Mouse (Mus musculus): ENCODE results near the gene Zfx. TPM values are rescaled to one million over a fixed set of nuclear protein-coding genes. Genes with fewer than 3 reads are reported as not detected.

Zfx gene
- polyA plus RNA-seq, 1 experiment from 2014 or later: 25.0 TPM

DNA sequence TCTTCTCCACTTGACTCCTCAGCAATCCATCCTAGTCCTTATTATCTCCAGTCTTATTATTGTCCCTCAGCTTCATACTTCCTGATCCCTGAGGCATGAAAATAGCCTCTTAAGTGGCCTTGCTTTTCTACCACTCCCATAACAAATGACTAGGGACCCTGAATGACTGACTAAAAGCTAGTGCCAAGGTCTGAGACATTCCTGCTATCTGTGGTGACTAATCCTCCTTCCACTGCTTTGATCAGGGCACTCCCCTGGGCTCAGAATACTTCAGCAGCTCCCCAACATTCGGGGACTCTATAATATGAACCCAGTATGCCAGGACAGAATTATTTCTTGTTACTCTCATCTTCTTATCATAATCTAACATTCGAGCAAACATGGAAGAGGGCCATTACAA lies 17.5 kb downstream of the Zfx start:
- Histone ChIP-seq H3K36me3 (ENCODE audit: control insufficient read depth, insufficient read depth, low read length) (no peaks in the 10 kb centered on the region), H3K27ac (ENCODE audit: low read depth, low read length) (no peak overlapping the region), H3K4me1 (ENCODE audit: control insufficient read depth, insufficient read depth, low read length) (no peaks in the 10 kb centered on the region), H3K27me3 (ENCODE audit: control insufficient read depth, insufficient read depth, low read length) (0 out of 2 replicates have a peak, but pooled peaks cover 4% of the 10 kb centered on the region), H3K4me3 (ENCODE audit: low read depth, low read length) (no peak overlapping the region), H3K9me3 (ENCODE audit: control insufficient read depth, low read length) (no peaks in the 10 kb centered on the region), H3K9ac (replicated peaks; ENCODE audit: low read depth, low read length) (no peak overlapping the region), H3K4me2 (ENCODE audit: low read depth, low read length) (no peak overlapping the region)
- WGBS: 68% methylated on average over 2 of the region's 2 CpGs
- no peak for ATAC-seq (ENCODE audit: low read depth)

- H3K9ac ChIP-seq (replicated peaks; ENCODE audit: low read depth, low read length): no peak overlapping the region
- no peaks in the 10 kb centered on the region for H3K4me1 ChIP-seq (ENCODE audit: control insufficient read depth, insufficient read depth, low read length)
- 0 out of 2 replicates have a peak, but pooled peaks cover 4% of the 10 kb centered on the region for H3K27me3 ChIP-seq (ENCODE audit: control insufficient read depth, insufficient read depth, low read length)
- no peaks in the 10 kb centered on the region for H3K9me3 ChIP-seq (ENCODE audit: control insufficient read depth, low read length)
- ATAC-seq (ENCODE audit: low read depth): no peak
- no peak overlapping the region for H3K4me3 ChIP-seq (ENCODE audit: low read depth, low read length)
- no peak overlapping the region for H3K4me2 ChIP-seq (ENCODE audit: low read depth, low read length)
- H3K27ac ChIP-seq (ENCODE audit: low read depth, low read length): no peak overlapping the region
- no peaks in the 10 kb centered on the region for H3K36me3 ChIP-seq (ENCODE audit: control insufficient read depth, insufficient read depth, low read length)
Measured at GRCm38 (mm10) chrX:94102938-94103337, 20.6 kb downstream of the Zfx start.

DNA sequence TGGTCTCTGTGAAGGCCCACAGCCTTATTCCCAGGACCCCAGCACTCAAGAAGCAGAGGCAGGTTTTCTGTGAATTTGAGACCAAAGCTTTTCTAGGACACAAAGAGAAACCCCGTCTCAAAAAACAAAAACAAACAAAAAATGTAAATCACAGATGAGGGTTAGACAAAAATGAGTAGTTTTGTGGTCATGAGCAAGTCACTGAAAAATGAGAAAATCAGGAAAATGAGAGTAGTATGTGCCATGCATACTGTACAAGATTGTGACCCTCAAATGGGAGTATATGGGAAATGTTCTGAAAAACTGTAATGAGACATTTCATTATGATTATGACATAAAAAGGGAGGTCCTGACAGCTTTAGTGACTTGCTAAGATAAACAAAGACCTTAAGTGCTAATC lies 22.9 kb downstream of the Zfx start:
- no peaks in the 10 kb centered on the region for H3K9me3 ChIP-seq (ENCODE audit: control insufficient read depth, low read length)
- H3K27me3 ChIP-seq (ENCODE audit: control insufficient read depth, insufficient read depth, low read length): no peaks in the 10 kb centered on the region
- H3K4me1 ChIP-seq (ENCODE audit: control insufficient read depth, insufficient read depth, low read length): no peaks in the 10 kb centered on the region
- no peak overlapping the region for H3K9ac ChIP-seq (replicated peaks; ENCODE audit: low read depth, low read length)
- H3K27ac ChIP-seq (ENCODE audit: low read depth, low read length): no peak overlapping the region
- no peak for ATAC-seq (ENCODE audit: low read depth)
- H3K36me3 ChIP-seq (ENCODE audit: control insufficient read depth, insufficient read depth, low read length): no peaks in the 10 kb centered on the region
- WGBS: 93% methylated on average over 1 of the region's 1 CpGs
- H3K4me3 ChIP-seq (ENCODE audit: low read depth, low read length): no peak overlapping the region
- H3K4me2 ChIP-seq (ENCODE audit: low read depth, low read length): no peak overlapping the region

DNA sequence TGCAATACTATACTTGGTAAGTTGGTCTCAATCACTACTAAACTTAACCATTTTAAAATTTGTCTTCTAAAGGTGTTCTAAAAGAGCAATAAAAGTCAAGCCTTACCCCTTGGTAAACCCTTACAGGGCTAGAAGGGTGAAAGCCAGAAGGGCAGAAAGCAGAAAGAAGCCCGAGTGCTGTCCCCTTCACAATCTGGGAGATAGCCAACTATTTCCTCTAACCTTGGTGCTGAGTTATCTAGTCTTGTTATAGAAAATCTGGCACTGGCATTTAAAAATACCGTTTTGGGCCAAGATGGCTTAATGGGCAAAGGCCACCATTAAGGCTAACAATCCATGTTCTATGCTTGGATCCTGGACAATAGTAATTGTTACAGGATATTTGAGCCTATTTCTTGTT lies 32.5 kb downstream of the Zfx start:
- no peak overlapping the region for H3K4me3 ChIP-seq (ENCODE audit: low read depth, low read length)
- no peaks in the 10 kb centered on the region for H3K9me3 ChIP-seq (ENCODE audit: control insufficient read depth, low read length)
- H3K36me3 ChIP-seq (ENCODE audit: control insufficient read depth, insufficient read depth, low read length): no peaks in the 10 kb centered on the region
- no peak for ATAC-seq (ENCODE audit: low read depth)
- H3K27me3 ChIP-seq (ENCODE audit: control insufficient read depth, insufficient read depth, low read length): no peaks in the 10 kb centered on the region
- no peak overlapping the region for H3K4me2 ChIP-seq (ENCODE audit: low read depth, low read length)
- H3K27ac ChIP-seq (ENCODE audit: low read depth, low read length): no peak overlapping the region
- no peaks in the 10 kb centered on the region for H3K4me1 ChIP-seq (ENCODE audit: control insufficient read depth, insufficient read depth, low read length)
- 94% methylated on average over 2 of the region's 2 CpGs for WGBS
- H3K9ac ChIP-seq (replicated peaks; ENCODE audit: low read depth, low read length): no peak overlapping the region

- H3K36me3 ChIP-seq (ENCODE audit: control insufficient read depth, insufficient read depth, low read length): no peaks in the 10 kb centered on the region
- H3K27ac ChIP-seq (ENCODE audit: low read depth, low read length): no peak overlapping the region
- no peaks in the 10 kb centered on the region for H3K4me1 ChIP-seq (ENCODE audit: control insufficient read depth, insufficient read depth, low read length)
- H3K4me3 ChIP-seq (ENCODE audit: low read depth, low read length): no peak overlapping the region
- no peaks in the 10 kb centered on the region for H3K9me3 ChIP-seq (ENCODE audit: control insufficient read depth, low read length)
- H3K9ac ChIP-seq (replicated peaks; ENCODE audit: low read depth, low read length): no peak overlapping the region
- no peak for ATAC-seq (ENCODE audit: low read depth)
- WGBS: 63% methylated on average over 6 of the region's 6 CpGs
- H3K4me2 ChIP-seq (ENCODE audit: low read depth, low read length): no peak overlapping the region
- H3K27me3 ChIP-seq (ENCODE audit: control insufficient read depth, insufficient read depth, low read length): no peaks in the 10 kb centered on the region; the same call in 1 of the 2 replicates
Measured at GRCm38 (mm10) chrX:94061246-94061645, 62.3 kb downstream of the Zfx start.

- Histone ChIP-seq H3K36me3 (ENCODE audit: control insufficient read depth, insufficient read depth, low read length) (no peaks in the 10 kb centered on the region), H3K27ac (ENCODE audit: low read depth, low read length) (no peak overlapping the region), H3K9me3 (ENCODE audit: control insufficient read depth, low read length) (no peaks in the 10 kb centered on the region), H3K4me2 (ENCODE audit: low read depth, low read length) (no peak overlapping the region), H3K9ac (replicated peaks; ENCODE audit: low read depth, low read length) (no peak overlapping the region), H3K4me1 (ENCODE audit: control insufficient read depth, insufficient read depth, low read length) (no peaks in the 10 kb centered on the region), H3K4me3 (ENCODE audit: low read depth, low read length) (no peak overlapping the region), H3K27me3 (ENCODE audit: control insufficient read depth, insufficient read depth, low read length) (no peaks in the 10 kb centered on the region)
- no peak for ATAC-seq (ENCODE audit: low read depth)
- 75% methylated on average over 8 of the region's 8 CpGs for WGBS
Measured at GRCm38 (mm10) chrX:94060751-94061150, 62.8 kb downstream of the Zfx start.

- Histone ChIP-seq H3K4me1 (ENCODE audit: control insufficient read depth, insufficient read depth, low read length) (no peaks in the 10 kb centered on the region), H3K27me3 (ENCODE audit: control insufficient read depth, insufficient read depth, low read length) (peaks cover 2% of the 10 kb centered on the region; the same call in 1 of the 2 replicates), H3K27ac (ENCODE audit: low read depth, low read length) (no peak overlapping the region), H3K36me3 (ENCODE audit: control insufficient read depth, insufficient read depth, low read length) (no peaks in the 10 kb centered on the region), H3K4me3 (ENCODE audit: low read depth, low read length) (no peak overlapping the region), H3K4me2 (ENCODE audit: low read depth, low read length) (no peak overlapping the region), H3K9ac (replicated peaks; ENCODE audit: low read depth, low read length) (no peak overlapping the region), H3K9me3 (ENCODE audit: control insufficient read depth, low read length) (no peaks in the 10 kb centered on the region)
- WGBS: 47% methylated on average over 6 of the region's 6 CpGs
- no peak for ATAC-seq (ENCODE audit: low read depth)
Measured at GRCm38 (mm10) chrX:94058748-94059147, 64.8 kb downstream of the Zfx start.

DNA sequence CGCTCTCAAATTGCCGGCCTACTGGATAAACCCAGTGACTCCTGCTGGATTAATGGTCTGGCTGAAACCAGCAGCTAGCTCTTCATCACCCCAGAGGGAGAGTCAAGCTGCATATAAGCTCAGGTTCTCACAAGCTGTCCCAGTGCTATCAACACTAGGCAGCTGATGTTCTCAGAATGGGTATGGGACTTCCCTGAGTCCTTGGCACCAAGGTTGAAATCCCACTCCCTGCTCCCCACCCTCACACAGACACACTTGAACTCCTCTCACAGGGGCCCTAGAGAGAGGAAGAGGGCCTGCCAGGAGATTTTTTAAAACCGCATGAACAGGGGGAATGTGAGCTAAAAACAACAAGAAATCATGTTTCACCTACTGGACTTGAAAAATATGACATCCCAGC lies 74.5 kb downstream of the Zfx start:
- H3K4me2 ChIP-seq (ENCODE audit: low read depth, low read length): no peak overlapping the region
- no peaks in the 10 kb centered on the region for H3K4me1 ChIP-seq (ENCODE audit: control insufficient read depth, insufficient read depth, low read length)
- H3K4me3 ChIP-seq (ENCODE audit: low read depth, low read length): no peak overlapping the region
- no peak overlapping the region for H3K9ac ChIP-seq (replicated peaks; ENCODE audit: low read depth, low read length)
- WGBS: 69% methylated on average over 3 of the region's 3 CpGs
- no peak for ATAC-seq (ENCODE audit: low read depth)
- H3K27me3 ChIP-seq (ENCODE audit: control insufficient read depth, insufficient read depth, low read length): no peaks in the 10 kb centered on the region
- no peaks in the 10 kb centered on the region for H3K9me3 ChIP-seq (ENCODE audit: control insufficient read depth, low read length)
- no peak overlapping the region for H3K27ac ChIP-seq (ENCODE audit: low read depth, low read length)
- H3K36me3 ChIP-seq (ENCODE audit: control insufficient read depth, insufficient read depth, low read length): no peaks in the 10 kb centered on the region

DNA sequence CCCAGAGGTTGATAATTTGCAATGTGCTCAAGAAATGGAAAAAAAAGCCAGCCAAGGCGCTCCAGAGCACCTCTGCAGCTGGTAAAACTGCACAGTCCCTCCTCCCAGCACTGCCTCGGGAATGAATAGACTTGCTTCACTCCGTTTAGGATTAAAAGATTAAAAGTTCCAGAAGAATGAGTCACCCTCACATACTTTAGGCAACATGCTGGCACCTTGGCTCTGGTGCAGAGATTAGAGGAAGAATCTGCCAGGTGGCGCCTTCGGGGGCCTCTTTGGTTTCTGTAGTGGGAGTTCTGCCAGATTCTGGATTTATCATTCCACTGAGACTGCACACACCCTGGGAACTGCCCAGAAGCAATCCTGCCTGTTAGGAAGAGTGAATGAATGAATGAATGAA lies 75.5 kb downstream of the Zfx start:
- H3K4me1 ChIP-seq (ENCODE audit: control insufficient read depth, insufficient read depth, low read length): no peaks in the 10 kb centered on the region
- no peak overlapping the region for H3K4me3 ChIP-seq (ENCODE audit: low read depth, low read length)
- 55% methylated on average over 5 of the region's 5 CpGs for WGBS
- no peaks in the 10 kb centered on the region for H3K27me3 ChIP-seq (ENCODE audit: control insufficient read depth, insufficient read depth, low read length)
- H3K27ac ChIP-seq (ENCODE audit: low read depth, low read length): no peak overlapping the region
- no peak overlapping the region for H3K9ac ChIP-seq (replicated peaks; ENCODE audit: low read depth, low read length)
- H3K36me3 ChIP-seq (ENCODE audit: control insufficient read depth, insufficient read depth, low read length): no peaks in the 10 kb centered on the region
- no peak for ATAC-seq (ENCODE audit: low read depth)
- no peak overlapping the region for H3K4me2 ChIP-seq (ENCODE audit: low read depth, low read length)
- H3K9me3 ChIP-seq (ENCODE audit: control insufficient read depth, low read length): no peaks in the 10 kb centered on the region

DNA sequence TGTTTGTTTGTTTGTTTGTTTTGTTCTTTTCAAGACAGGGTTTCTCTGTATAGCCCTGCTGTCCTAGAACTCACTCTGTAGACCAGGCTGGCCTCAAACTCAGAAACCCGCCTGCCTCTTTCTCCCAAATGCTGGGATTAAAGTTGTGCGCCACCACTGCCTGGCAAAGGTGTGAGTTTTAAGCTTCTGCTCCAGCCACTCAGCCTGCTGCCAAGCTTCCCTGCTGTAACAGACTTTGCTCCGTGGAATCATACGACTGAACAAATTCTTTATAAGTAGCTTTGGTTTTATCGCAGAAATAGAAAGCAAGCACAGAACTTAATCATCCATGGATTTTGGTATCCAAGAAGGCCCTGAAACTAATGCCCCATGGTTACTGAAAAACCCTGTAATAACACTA lies 76.1 kb downstream of the Zfx start:
- Histone ChIP-seq H3K27ac (ENCODE audit: low read depth, low read length) (no peak overlapping the region), H3K4me3 (ENCODE audit: low read depth, low read length) (no peak overlapping the region), H3K9me3 (ENCODE audit: control insufficient read depth, low read length) (no peaks in the 10 kb centered on the region), H3K4me1 (ENCODE audit: control insufficient read depth, insufficient read depth, low read length) (no peaks in the 10 kb centered on the region), H3K9ac (replicated peaks; ENCODE audit: low read depth, low read length) (no peak overlapping the region), H3K27me3 (ENCODE audit: control insufficient read depth, insufficient read depth, low read length) (no peaks in the 10 kb centered on the region), H3K36me3 (ENCODE audit: control insufficient read depth, insufficient read depth, low read length) (no peaks in the 10 kb centered on the region), H3K4me2 (ENCODE audit: low read depth, low read length) (no peak overlapping the region)
- WGBS: 84% methylated on average over 5 of the region's 5 CpGs
- no peak for ATAC-seq (ENCODE audit: low read depth)

Data from neural tube, embryonic 14.5 days (tissue).